Mouse (Mus musculus) ES-E14 (cell line): Measurements from ENCODE around the gene Prss33.

Experiments used
- CHD2 ChIP-seq: IDR thresholded peaks from 2 replicates; pipeline ENCODE4 v1.6.1; 2014; ENCODE audit warnings: mild to moderate bottlenecking, low read depth, low read length, inconsistent platforms
- HCFC1 ChIP-seq: IDR thresholded peaks from 2 replicates; pipeline ENCODE4 v1.6.1; 2012; ENCODE audit warnings: low read length, inconsistent platforms, borderline replicate concordance; ENCODE audit not compliant: insufficient read depth
- MAFK ChIP-seq: IDR thresholded peaks from 2 replicates; pipeline ENCODE4 v1.6.1; 2014; ENCODE audit warnings: mild to moderate bottlenecking, low read depth, low read length, inconsistent platforms; ENCODE audit not compliant: insufficient read depth
- ZNF384 ChIP-seq: IDR thresholded peaks from 2 replicates; pipeline ENCODE4 v1.6.1; 2012; ENCODE audit warnings: low read depth, low read length, inconsistent platforms

GRCm38 (mm10) chr17:23853292-23853691 lies 17.4 kb upstream of the Prss33 start:
- TF ChIP-seq HCFC1, result no peak
- no peak for TF ChIP-seq CHD2
- TF ChIP-seq ZNF384, result no peak
- TF ChIP-seq MAFK, result no peak
